Mouse (Mus musculus): ENCODE data around the gene Nrxn3. TPM values are rescaled to one million over a fixed set of nuclear protein-coding genes. Genes with fewer than 3 reads are reported as not detected.

Gene Nrxn3
- polyA plus RNA-seq, 2 experiments from 2014 or later = not detected

GRCm38 (mm10) chr12:89364850-89365249, 642.2 kb downstream of the Nrxn3 start:
- ATAC-seq = no peak

- ATAC-seq = no peak
Observed at GRCm38 (mm10) chr12:89369939-89370338, 647.3 kb downstream of the Nrxn3 start.

GRCm38 (mm10) chr12:89376600-89376999, 653.9 kb downstream of the Nrxn3 start:
- ATAC-seq = no peak

GRCm38 (mm10) chr12:89377051-89377643, 654.5 kb downstream of the Nrxn3 start:
- ATAC-seq = no peak

GRCm38 (mm10) chr12:89377687-89378086, 655.0 kb downstream of the Nrxn3 start:
- no peak for ATAC-seq

GRCm38 (mm10) chr12:89383254-89383653, 660.6 kb downstream of the Nrxn3 start:
- no peak for ATAC-seq

GRCm38 (mm10) chr12:89395121-89395792, 672.6 kb downstream of the Nrxn3 start:
- no peak for ATAC-seq

- ATAC-seq = no peak
Observed at GRCm38 (mm10) chr12:89436519-89436918, 713.8 kb downstream of the Nrxn3 start.

GRCm38 (mm10) chr12:89442323-89443038, 719.8 kb downstream of the Nrxn3 start:
- no peak for ATAC-seq

GRCm38 (mm10) chr12:89450667-89451298, 728.1 kb downstream of the Nrxn3 start:
- ATAC-seq = no peak

GRCm38 (mm10) chr12:89470226-89470625, 747.5 kb downstream of the Nrxn3 start:
- ATAC-seq = no peak

- no peak for ATAC-seq
Observed at GRCm38 (mm10) chr12:89471289-89471688, 748.6 kb downstream of the Nrxn3 start.

- ATAC-seq = no peak
Observed at GRCm38 (mm10) chr12:89471874-89472273, 749.2 kb downstream of the Nrxn3 start.

GRCm38 (mm10) chr12:89479096-89479495, 756.4 kb downstream of the Nrxn3 start:
- ATAC-seq = peak; percentile 68

- no peak for ATAC-seq
Observed at GRCm38 (mm10) chr12:89482223-89482622, 759.5 kb downstream of the Nrxn3 start.

- ATAC-seq = no peak
Observed at GRCm38 (mm10) chr12:89504026-89504425, 781.4 kb downstream of the Nrxn3 start.

- ATAC-seq = no peak
Observed at GRCm38 (mm10) chr12:89505121-89505764, 782.6 kb downstream of the Nrxn3 start.

- ATAC-seq = no peak
Observed at GRCm38 (mm10) chr12:89508970-89509369, 786.3 kb downstream of the Nrxn3 start.

GRCm38 (mm10) chr12:89513759-89514158, 791.1 kb downstream of the Nrxn3 start:
- ATAC-seq = peak; percentile 58

GRCm38 (mm10) chr12:89516046-89516445, 793.4 kb downstream of the Nrxn3 start:
- ATAC-seq = no peak

- ATAC-seq = no peak
Observed at GRCm38 (mm10) chr12:89530679-89531350, 808.1 kb downstream of the Nrxn3 start.

GRCm38 (mm10) chr12:89551291-89551690, 828.6 kb downstream of the Nrxn3 start:
- ATAC-seq = no peak
